Mouse (Mus musculus) right cerebral cortex, adult 18-20 months (tissue): ENCODE measurements around the gene Gm20388.
"Not testable (repeated sequence)": the region's sequence is repeated elsewhere in the genome, so short reads cannot be mapped to it uniquely, and the experiment has no call there.

ENCODE experiments used
- DNase-seq: peaks from one replicate; pipeline ENCODE4 v3.0.0; 2022; ENCODE audit warnings: mixed read lengths

Gm20388 gene

GRCm38 (mm10) chr8:123630841-123631251 lies 3720.2 kb downstream of the Gm20388 start:
- DNase-seq, result no peak

GRCm38 (mm10) chr8:123631746-123632145 lies 3721.1 kb downstream of the Gm20388 start:
- DNase-seq, result not testable (repeated sequence)

DNA sequence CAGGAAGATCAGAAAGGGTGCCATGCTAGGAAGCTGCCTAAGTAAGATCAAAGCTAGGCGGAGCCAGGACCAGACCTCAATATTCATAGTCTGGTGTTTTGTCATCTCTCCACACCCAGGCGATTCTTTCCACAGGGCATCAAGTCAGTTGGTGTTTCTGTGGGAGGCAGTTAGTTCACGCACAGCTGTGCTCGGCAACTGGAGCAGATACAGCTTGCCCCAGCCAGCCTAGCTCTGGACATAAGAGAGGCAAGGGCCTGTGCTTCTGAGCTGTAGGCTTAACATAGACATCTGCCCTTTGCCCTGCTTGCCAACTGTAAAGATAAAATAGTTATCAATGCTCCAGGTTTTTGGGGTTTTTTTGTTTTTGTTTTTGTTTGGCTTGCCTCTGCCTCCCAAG lies 3721.6 kb downstream of the Gm20388 start:
- DNase-seq, result no peak

DNA sequence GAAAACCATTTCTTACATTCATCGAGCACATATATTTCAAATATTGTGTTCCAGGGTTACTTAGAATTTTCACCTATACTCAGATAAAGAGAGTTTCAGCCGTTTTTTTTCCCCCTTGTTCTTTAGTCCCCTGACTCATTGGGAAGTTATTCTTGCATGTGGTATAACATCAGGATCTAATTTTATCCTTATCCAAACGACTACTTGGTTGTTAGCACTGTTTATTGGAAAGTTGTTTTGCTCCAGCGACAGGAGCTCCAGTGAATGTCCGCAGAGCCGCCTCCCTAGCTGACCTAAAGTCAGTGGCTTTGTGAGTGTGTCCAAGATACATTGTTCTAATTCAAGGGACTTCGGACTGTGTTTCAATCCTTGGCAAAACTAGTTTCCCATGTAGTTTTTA lies 3723.2 kb downstream of the Gm20388 start:
- no peak for DNase-seq

GRCm38 (mm10) chr8:123634395-123635131 lies 3723.9 kb downstream of the Gm20388 start:
- no peak for DNase-seq

DNA sequence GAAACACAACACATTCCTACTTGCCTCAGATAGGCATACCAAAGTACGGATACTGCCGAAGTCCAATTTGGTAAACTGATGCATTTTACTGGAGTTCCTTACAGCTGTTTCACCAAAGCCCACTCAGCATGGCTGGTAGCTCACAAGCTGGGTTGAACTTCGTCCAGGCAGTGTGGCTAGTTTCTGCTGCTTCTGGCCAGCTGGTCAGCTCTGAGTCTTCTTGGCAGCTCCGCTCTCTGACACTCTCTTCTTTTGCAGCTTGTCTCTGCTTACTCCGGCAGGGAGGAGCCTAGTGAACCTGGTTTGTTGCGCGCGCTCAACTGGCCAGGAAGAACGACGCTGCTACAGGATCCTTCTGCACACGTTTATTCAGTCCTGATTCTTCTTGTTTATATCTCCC lies 3725.0 kb downstream of the Gm20388 start:
- no peak for DNase-seq

- DNase-seq, result peak; percentile 62
Observed at GRCm38 (mm10) chr8:123643330-123644051, 3732.8 kb downstream of the Gm20388 start.

GRCm38 (mm10) chr8:123645229-123645628 lies 3734.6 kb downstream of the Gm20388 start:
- no peak for DNase-seq

DNA sequence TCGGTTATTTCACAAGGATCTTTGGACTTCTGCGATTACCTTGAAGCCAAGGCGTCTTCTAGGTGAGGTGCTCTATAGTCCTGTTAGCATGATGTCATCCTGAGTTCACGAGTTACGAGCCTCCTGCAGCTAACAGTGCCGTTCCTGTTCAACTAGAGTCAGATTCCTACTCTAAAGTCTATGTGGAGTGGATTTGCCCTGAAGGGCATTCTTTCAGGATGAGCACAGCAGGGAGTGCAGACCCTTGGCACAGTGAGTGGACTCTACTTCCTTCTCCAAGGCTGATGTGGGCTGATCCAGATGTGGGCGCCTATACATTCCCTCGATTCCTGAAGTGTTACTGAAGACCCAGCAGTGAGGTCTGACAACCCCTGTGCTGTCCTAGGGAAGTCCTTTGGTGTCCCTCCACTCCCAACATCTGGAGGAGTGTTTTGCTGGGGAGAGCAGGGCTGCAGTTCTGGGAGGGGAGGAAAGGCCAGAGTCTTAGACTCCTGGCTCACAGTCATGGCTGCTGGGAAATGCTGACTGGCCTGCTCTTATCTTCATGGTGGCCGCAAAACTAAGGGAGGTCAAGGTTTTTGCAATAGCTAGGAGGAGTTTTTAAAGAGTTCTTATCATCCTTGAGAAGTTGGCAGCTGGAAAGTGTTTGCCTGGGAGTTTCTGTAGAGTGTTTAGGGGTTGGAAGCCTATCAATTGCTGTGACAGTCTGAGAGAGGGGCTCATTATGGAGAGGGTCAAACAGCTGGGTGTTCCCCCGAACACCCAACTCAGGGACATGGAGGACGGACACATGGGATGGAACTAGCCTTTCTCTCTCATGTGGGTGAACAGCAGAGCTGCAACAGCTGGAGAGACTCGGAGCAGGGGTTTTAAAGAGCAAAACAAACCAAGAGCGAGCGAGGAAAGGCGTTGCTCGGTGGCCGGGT lies 3737.9 kb downstream of the Gm20388 start:
- no peak for DNase-seq

DNA sequence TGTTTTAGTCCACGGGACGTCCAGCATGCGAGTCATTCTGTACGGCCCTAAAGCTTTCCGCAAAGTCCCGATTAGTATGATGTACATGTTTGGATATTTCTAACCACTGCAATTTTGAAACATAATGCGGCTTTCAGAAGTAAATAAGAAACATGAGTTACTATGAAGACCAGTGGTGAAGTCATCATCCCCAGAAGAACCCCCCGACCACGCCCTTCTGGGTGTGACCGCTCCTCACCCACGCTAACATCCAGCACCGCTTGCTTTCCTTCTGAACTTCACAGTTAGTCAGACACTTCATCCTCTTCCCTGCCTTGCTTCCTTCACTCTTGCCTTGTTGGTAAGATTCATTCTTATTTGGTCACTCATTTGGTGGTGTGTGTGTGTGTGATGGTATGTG lies 3738.8 kb downstream of the Gm20388 start:
- no peak for DNase-seq

DNA sequence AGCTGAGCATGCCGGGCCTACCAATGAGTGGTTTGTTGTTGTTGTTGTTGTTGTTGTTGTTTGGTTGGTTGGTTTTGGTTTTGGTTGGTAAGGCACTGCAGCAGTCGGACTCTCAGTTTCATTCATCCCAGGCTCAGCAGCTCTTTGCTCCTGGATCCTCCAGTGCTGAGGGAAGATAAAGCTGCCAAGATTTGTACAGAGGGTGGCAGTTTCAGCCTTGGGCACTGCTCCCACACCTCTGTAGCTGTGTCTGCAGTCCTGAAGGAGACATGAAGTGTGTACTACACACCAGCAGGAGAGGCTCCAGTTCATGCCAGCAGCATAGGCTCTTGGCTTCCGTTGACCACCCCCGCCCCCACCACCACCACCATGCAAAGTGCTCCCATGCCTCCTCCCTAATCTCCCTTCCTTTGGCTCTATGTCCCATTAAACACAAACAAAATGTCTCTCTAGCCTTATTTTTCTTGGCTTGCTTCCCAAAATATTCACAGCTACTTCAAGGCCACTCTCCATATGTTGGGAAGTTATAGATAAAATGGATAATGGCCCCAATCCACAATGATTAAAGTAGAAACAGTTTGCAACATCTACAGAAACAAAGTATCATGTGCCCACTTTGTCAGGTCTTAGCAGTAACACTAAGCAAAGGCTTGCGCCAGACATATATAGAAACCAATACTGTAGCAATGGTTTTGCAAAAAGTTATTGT lies 3740.9 kb downstream of the Gm20388 start:
- no peak for DNase-seq

DNA sequence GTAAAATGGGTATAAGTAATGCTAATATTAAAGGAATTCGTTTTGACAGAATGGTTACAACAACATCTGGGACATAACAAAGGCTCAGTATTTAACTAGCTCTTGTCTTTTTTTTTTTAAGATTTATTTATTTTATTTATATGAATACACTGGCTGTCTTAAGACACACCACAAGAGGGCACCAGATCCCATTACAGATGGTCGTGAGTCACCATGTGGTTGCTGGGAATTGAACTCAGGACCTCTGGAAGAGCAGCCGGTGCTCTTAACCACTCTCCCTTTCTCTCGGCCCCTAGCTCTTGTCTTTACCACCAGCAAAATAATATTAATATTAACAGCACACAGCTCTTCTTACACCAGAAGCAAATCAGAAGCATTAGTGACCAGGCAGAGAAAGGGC lies 3742.0 kb downstream of the Gm20388 start:
- no peak for DNase-seq

GRCm38 (mm10) chr8:123653308-123653993 lies 3742.8 kb downstream of the Gm20388 start, which contains the start of gene Rhou:
Gene Rhou, plus strand, starts transcription at chr8:123653929.
- peak; percentile 94 for DNase-seq

GRCm38 (mm10) chr8:123653994-123654569 lies 3743.4 kb downstream of the Gm20388 start:
- peak; percentile 49 for DNase-seq

GRCm38 (mm10) chr8:123654763-123655162 lies 3744.1 kb downstream of the Gm20388 start:
- DNase-seq, result no peak

DNA sequence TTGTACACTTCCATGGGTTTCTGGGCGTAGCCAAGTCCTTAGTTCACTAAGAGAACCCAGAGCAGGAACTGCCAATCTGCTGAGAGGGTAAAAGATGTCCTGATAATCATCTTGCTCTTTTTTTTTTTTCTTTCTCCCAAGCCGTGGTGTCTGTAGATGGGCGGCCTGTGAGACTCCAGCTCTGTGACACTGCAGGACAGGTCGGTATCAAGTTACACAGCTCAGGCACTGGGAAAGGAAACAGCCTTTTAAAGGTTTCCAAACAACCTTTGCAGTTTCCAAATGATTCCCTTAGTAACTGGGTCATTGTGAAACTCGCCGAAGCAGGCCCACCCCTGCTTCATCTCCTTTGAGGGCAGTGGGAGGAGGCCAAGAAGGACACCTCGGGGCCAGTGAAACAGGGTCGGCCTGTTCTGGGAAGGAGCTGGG lies 3744.7 kb downstream of the Gm20388 start:
- no peak for DNase-seq

- no peak for DNase-seq
Observed at GRCm38 (mm10) chr8:123657826-123658225, 3747.2 kb downstream of the Gm20388 start.

DNA sequence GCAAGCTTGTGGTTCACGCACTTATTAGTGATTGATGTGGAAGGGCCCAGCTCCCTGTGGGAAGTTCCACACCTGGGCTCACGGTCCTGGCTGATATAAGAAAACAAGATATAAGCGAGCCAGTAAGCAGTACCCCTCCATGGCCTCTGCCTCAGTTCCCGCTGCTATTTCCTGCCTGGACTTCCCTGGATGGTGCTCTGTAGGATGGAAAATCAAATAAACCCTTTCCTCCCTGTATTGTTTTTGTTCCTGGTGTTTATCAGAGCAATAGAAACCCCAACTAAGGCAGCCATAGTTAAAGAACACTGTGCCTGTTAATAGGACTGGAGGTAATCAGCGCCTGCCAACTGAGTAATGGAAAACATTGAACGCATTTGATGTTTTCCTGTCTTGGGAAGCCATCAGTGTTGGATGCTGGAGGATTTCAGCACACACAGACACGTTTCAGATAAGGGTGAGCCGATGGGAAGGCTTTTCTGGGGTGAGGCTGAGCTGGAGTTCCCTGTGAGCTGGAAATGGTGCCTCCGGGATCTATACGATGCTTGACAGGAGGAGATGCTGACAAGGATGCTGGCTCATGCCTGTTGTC lies 3748.9 kb downstream of the Gm20388 start:
- DNase-seq, result no peak

DNA sequence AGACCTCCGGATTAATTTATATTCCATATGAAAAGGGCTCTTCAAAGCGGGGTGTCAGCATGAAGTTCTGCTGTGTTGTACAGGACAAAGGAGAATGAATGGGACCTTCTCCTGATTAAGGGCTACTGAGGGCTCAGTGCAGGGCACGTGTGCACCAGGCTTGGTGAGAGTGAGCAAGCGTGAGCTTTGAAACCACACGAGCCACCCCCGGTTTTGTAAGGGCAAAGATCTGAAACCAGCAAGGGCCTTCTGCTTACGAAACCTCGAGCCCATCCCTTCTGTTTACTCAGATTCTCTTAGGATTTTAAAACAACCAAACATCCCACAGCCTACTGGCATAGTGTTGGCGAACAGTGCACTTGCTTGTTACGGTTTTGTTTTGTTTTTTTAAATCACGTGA lies 3750.9 kb downstream of the Gm20388 start:
- no peak for DNase-seq

DNA sequence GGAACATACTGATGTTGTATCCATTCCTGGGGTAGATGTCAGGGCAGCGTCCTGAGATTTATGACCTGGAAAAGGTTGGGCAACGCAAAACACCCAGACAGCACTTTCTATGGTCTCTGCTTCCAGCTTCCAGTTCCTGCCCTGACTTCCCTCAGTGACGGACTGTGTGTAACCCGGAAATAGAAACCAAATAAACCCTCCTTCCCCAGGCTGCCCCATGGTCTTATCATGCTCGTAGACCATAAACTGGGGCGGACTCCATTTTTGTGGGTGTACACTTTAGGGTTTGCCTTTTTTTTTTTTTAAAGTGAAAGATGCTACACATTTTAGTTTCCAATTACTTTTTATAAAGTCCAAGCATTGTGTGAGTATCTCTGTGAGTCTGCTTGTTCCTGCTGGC lies 3754.9 kb downstream of the Gm20388 start:
- no peak for DNase-seq

GRCm38 (mm10) chr8:123666832-123667231 lies 3756.2 kb downstream of the Gm20388 start:
- no peak for DNase-seq
